Mouse (Mus musculus) thymus, postnatal 36 days (tissue): Measurements from ENCODE around the gene Angptl2.
A peak's percentile ranks its signal among the peaks of the same experiment; 100 is the strongest.
"Not testable (repeated sequence)": the region's sequence is repeated elsewhere in the genome, so short reads cannot be mapped to it uniquely, and the experiment has no call there.

Experiments
- DNase-seq, 2 experiments: peaks; one replicate each; pipeline ENCODE4 v3.0.0; 2022; ENCODE audit warnings: mixed read lengths in 2 of 2

The Angptl2 gene

GRCm38 (mm10) chr2:33203284-33203683 is 12.6 kb upstream of the Angptl2 start:
- DNase-seq: no peak

GRCm38 (mm10) chr2:33204980-33205379 is 10.9 kb upstream of the Angptl2 start:
- no peak for DNase-seq

DNA sequence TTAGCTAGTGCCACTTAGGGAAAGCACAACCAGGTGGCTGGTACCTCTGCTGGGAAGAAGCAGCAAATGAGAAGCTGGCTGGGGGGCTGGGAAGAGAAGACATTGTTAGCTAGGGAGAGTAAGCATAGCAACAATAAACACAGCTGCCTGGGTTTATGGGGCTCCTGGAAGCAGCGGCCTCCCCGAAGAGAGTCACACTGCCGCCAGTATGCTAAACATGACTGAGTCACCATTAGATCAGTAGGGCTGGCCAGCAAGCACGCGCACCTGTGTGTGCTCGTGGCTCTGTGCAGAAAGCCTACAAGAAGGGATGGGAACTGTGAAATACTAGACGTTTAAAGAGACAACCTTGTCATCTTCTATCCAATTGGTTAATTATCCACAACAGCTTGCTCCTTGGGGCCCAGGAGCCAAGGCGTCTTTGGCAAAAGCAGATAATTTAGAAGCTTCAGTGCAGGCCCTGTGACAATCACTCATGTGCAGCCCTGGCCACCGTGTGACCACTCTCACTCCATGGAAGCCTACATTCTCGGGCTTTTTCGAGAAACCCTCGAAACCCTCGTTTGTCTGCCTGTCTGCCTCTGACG is 9.8 kb upstream of the Angptl2 start:
- no peak for DNase-seq

DNA sequence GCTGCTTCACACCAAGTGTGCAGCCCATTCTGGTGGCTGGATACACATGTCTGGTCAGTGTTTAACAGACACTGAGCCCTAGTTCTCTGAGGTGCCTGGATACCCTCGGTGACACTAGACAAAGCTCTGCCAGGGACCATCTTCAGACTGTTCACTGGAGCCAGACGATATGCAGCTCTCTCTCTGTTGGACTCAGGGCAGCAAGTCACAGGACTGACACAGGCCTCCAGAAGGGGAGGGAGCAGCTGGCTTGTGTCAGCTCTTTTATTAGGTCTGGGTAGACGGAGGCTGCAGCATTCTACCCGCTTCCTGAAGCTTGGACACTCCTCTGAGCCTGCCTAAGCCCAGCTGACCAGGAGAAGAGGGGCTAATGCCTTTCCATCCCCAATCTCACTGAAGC is 8.8 kb upstream of the Angptl2 start:
- DNase-seq: no peak

DNA sequence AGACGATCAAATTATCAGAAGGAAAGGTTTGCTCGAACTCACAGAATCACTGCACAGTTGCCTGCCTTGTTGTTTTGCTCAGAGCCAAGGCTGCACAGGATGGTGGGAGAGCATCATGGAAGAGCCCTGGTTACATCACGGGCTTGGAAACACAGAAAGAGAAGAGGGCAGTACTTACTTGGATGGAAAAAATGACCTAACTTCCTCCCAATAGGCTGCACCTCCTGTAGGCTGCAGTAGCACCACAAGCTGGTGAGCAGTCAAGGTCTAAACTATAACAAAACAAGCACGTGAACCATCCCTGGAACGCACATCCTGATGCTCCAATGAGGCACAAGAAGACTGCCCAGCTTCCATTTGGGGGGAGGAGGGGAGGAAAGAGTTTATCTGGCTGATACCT is 7.7 kb upstream of the Angptl2 start:
- no peak for DNase-seq

DNA sequence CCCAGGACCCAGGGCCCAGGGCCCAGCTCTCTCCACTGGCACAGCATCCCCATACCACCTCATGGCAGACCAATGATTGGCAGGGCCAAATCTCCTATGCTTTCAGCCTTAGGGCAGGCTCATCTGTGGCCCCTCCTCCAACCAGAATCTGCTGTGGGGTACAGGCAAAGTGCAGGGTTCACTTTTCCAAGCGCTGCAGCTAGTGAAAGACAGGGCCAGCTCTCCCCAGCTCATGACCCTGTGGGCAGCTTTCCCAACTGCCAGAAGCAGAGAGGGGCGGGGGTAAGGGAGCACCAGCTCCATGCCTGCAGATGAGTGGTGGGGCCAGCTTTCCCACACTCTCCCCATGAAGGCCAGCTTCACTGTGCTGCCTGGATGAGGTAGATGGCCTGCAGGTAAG is 5.0 kb upstream of the Angptl2 start:
- no peak for DNase-seq

DNA sequence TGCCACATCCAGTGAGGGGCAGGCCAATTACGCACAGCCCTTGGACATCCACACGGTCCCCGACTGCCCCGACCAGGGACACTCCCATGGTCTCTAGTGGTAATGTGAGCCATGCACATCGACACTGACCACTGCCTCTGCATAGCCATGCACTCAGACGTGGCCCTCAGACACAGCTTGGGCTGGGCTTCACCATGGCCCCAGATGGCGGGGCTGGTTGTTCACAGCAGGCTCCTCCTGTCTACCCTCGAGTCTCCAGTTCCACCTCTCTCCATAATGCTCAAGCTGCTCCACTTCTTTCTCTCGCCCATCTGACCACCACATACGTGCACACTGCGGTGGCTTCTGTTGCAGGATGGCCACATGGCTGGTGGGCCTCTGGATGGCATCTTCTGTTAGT is 4.6 kb upstream of the Angptl2 start:
- DNase-seq: not testable (repeated sequence)

DNA sequence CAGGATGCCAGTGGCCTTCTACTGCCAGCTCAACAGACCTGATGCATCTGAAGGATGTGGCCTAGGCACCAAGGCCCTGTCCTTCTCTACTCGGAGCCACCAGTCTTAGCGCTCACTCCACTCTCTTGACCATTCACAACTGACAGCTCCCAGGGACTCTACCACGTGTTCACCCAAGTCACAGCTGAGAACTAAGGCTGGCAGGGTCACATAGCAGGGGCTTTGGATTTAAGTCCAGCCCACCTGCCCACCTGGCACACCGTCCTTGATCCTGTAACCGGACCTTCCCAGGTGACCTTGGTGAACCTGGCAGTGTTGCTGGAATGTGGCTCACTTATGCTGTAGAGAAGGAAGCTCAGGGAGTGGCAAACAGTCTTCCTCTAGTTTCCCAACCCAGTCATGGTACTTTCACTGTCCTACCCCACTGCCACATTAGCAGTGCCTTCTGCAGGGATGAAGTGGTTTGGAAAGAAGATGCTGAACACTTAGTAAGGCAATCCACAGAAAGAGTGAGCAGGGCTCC is 631 bp upstream of the Angptl2 start:
- no peak for DNase-seq

- DNase-seq: peak; percentile 15 to 31
These were observed 966 bp downstream of the Angptl2 start for GRCm38 (mm10) chr2:33216645-33217424.

DNA sequence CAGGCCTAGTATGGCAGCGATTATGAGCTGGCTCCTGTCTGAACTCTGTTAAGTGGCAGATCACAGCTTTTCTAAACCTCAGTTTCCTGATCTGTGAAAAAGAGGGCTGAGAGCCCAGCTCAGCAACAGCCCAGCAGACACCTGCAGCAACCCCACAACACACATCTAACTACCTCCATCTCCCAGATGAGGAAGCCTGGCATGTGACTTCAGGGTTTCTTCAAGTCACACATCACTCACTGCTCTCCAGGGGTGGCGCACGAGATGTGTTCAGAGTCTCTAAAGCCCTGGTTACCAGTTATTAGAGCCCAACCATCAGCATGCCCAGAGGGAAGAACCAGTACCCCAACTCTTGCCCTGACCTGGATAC is 1.5 kb downstream of the Angptl2 start:
- DNase-seq: peak; percentile 59 to 73

DNA sequence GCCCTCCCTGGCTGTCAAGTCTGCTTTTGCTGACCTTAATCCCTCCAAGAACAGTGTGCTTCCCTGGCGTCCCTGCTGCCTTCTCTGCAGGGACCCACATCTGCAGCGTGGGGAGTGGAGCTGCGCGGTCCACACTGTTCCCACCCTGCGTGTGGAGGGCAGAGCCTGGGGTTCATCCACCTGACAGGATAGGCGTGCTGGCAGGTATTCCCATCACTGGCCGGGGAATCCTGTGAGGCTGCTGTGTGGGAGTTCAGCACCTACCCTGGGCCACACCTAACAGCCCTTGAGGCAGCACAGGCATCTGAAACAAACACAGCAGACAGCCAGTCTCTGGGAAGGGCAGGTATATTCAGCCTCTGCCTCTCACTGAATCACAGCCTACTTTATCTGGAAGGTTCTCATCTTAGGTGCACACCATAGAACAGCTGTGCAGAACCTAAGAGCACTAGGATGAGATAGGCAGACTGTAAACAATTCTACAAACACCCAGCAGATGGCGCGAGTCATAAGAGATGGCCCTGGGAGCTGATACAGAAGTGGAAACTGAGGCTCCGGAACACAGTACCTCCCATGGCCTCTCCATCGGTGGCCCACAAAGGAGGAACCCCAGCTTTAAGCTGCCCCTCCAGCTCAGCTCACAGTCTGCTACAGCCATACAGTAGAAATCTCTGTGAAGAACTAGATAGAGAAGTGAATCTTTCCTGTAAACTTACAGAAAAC is 3.2 kb downstream of the Angptl2 start:
- peak; percentile 44 for DNase-seq

- no peak for DNase-seq
These were observed 3.8 kb downstream of the Angptl2 start for GRCm38 (mm10) chr2:33219637-33220036.

DNA sequence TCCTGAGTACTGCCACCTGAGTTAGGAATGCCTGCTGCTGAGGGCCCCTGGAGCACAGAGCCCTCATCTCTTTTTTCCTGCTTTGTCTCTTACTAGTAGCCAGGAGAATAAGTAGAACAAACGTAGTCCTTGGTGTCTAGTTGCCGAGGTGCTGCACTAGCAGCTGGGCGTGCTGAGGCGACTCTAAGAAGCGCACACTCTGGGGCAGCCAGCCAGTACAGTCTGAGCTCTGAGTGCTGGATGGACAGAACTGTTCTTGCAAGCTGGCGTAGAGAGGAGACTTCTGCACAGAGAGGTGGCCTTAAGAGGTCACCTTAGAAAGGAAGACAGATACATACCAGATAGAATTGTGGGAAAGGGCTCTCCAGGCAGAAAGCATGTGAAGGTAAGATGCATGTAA is 4.4 kb downstream of the Angptl2 start:
- no peak for DNase-seq

DNA sequence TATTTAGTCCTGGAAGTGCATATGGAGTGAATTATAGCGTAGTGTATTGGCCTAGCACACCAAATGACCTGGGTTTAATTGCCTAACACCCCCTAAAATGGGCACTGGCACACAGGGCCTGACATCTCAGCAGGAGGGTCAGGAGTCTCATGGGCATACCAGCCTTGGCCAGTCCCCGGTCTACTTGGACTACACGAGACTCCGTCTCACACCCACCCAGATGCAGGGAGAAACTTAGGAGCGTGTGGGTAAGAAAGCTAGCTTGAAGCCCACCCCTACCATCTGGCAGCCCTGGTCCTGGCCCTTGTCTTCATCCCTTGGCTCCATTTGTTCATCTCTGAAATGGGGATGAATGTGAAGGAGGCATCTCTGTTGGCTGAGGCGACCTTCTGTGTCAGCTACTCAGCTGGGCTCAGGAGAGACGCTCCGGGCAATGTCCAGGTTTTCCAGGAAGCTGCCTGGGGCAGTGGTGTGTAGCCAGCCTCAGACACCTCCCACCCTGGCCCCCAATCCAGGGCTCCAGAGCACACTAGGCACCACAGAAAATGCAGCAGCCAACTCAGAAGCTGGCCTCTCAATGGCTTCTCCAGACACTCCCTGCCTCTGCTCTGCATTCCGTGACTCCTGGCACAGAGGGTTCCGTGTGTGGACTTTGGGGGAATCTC is 4.9 kb downstream of the Angptl2 start:
- DNase-seq: no peak

DNA sequence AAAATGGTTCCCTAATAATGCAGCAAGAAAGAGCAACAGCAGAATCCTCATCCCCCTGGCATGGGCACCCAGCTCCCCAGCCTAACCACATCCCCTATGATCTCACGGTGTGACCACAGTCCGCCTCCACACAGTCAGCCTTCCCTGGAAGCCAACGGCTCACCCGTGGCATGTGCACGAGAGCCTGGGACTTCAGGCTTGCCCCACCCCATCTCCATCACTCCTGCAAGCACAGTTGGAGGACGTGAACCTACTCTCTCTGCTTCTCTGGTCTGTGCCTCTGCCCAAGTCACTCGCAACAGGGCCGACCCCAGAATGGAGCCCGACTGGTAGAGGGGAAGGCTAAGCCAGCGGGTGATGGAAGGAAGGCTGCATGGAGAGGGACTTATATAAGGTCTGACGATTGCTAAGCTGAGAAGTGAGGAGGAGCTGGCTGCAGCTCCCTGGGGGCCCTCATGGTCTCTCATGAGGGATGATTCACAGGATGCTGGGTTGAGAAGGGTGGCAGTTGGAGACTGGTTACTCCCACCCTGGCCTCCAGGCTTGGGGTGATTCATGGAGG is 5.6 kb downstream of the Angptl2 start:
- no peak for DNase-seq

- DNase-seq: no peak
These were observed 6.6 kb downstream of the Angptl2 start for GRCm38 (mm10) chr2:33222480-33222879.

- DNase-seq: no peak
These were observed 7.9 kb downstream of the Angptl2 start for GRCm38 (mm10) chr2:33223656-33224358.

DNA sequence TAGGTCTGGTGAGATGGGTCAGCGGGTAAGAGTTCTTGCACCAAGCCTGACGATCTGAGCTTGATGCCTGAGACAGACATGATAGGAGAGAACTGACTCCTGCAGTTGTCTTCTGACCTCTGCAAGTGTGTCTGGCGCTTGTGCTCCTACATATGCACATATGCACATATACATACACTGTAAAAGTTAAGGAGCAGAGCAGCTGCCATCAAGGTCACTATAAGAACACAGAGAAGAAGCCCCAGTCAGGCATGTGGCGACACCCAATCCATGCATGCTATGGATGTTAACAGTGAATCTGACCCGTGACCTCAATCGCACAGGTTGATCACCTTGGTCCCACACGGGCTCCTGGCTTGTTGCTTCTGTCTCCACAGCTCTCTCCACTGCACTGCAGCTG is 10.1 kb downstream of the Angptl2 start:
- DNase-seq: no peak

- no peak for DNase-seq
These were observed 12.2 kb downstream of the Angptl2 start for GRCm38 (mm10) chr2:33228077-33228476.

DNA sequence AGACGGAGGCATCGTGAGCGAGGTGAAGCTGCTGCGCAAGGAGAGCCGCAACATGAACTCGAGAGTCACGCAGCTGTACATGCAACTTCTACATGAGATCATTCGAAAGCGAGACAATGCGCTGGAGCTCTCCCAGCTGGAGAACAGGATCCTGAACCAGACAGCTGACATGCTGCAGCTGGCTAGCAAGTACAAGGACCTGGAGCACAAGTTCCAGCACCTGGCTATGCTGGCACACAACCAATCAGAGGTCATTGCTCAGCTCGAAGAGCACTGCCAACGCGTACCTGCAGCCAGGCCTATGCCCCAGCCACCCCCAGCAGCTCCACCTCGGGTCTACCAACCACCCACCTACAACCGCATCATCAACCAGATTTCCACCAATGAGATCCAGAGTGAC is 12.7 kb downstream of the Angptl2 start:
- DNase-seq: no peak

GRCm38 (mm10) chr2:33230701-33231100 is 14.8 kb downstream of the Angptl2 start:
- no peak for DNase-seq

GRCm38 (mm10) chr2:33231788-33232187 is 15.9 kb downstream of the Angptl2 start:
- DNase-seq: no peak
